Mouse (Mus musculus) stomach, postnatal 0 days (tissue): ENCODE data around the gene Neu4.

Source experiments
- CTCF ChIP-seq: IDR thresholded peaks from 2 replicates; pipeline ENCODE4 v1.5.1; 2016; ENCODE audit warnings: antibody characterized with exemption, low read depth, mild to moderate bottlenecking, moderate library complexity
- EP300 ChIP-seq: optimal IDR thresholded peaks from 2 replicates; pipeline ENCODE3; 2016; ENCODE audit warnings: antibody characterized with exemption

DNA sequence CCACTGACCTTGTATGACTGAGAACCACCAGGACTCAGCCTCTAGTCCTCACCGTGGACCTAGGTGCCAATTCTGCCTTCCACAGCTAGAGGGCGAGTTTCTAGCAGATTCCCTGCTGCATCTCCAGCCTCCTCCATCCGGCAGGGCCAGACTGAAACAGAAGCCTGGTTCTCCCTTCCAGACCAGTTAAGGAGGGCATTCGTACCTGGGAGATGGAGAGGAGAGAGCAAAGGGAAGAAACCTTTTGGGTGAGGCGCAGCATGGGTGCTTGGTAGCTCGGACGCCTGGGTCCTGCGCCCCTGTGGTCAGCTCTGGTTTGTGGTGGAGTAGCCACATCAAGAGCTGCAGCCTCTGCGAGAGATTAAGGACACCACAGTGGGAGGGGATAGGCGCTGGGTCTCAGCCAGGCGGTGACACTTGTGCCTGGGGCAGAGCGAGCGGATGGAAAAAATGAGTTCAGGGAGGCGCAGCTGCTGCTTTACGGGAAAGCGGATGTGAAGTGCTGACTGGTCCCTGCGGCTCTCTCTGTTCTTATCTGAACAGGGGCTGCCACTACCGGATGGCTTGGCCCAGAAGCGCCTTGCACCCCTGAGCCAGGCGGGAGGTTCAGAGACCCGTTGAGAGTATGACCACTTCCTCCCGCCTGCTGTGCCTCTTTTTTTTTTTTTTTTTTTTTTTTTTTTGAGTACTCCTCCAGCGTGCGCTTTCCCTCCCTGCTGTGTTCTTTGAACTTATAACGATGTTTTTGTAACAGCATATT is 14.9 kb downstream of the Neu4 start:
- TF ChIP-seq EP300: no peak
- peak; percentile 89 for TF ChIP-seq CTCF
